Mouse (Mus musculus) left cerebral cortex, adult 11 months (tissue): Measurements from ENCODE around the gene Gm8212.
"Not testable (repeated sequence)": the region's sequence is repeated elsewhere in the genome, so short reads cannot be mapped to it uniquely, and the experiment has no call there.

Experiments
- DNase-seq: peaks from one replicate; pipeline ENCODE4 v3.0.0; 2022; ENCODE audit warnings: low spot score

The Gm8212 gene

DNA sequence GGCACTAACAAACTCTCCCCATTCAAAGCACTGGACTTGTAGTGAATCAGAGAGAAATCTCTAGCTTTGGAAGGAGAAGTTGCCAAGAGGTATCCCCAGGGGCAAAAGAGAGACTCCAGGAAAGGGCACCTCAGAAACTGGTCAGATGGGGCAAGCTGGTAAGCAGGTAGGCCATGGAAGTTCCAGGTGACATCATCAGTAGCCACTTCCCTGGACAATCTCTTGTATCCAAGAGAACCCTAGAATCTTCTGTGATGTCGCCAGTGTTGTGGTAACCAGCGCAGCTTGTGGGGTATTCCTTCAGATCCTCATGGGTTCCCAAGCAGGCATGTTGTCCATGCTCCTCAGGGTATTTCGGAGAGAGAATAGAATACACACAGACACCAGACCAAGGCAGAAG is at the start of gene Gm8212:
TSS of gene Gm8212 (plus strand) at position 301 of the 400 bp plus-strand sequence.
- not testable (repeated sequence) for DNase-seq

DNA sequence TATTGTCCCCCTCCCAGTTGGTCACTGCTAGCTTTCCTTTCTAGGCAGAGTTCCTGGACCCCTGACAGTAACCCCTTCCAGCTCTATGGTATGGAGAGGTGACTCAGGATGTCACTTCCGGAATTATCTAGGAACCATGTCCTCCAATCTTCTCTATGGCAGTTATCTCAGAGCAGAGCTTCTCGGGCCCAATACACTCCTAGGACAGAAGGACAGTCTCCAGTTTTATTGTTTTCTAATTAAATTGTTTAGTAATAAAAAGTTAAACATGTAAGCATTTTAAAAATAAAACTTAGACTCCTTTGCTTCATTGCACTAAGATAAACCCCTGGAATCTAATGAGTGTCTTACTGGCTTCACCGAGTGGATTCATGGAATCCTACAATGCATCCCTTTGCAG is 15.7 kb downstream of the Gm8212 start, which contains the start of gene 4930503E14Rik:
TSS of gene 4930503E14Rik (minus strand) at position 101 of the 400 bp plus-strand sequence.
- DNase-seq: not testable (repeated sequence)

DNA sequence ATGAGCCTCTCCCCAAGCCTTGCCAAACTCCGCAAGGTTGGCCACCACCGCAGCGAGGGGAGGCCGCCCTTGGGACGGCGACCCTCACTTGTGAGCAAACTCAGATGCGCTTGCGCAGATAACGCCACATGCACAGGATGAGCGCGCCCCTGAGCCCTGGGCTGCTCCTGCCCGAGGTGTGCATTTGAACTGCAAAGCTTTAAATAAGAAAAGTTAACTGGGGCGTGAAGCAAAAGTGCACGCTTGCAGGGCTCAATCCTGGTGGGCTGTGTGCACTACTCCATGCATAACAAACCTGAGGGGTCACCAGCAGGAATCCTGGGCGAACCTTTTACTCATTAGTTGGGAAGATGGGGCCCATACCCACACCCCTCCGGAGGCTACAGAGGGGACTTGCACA is 50.6 kb downstream of the Gm8212 start:
- DNase-seq: no peak
